Mouse (Mus musculus) embryonic facial prominence, embryonic 13.5 days (tissue): ENCODE results near the gene Erg28. TPM values are rescaled to one million over a fixed set of nuclear protein-coding genes. Genes with fewer than 3 reads are reported as not detected.

Experiments used
- ATAC-seq: fragments of 200-750 bp; cut with Nextera tagmentation; 2 replicates; pipeline ENCODE4 v1.8.0; 2017; ENCODE audit warnings: low read depth; ENCODE audit not compliant: insufficient number of reproducible peaks, insufficient read depth, low FRiP score, low TSS enrichment
- H3K27ac ChIP-seq: fragments of 300-500 bp; sonication (generic); 2 replicates; pipeline ENCODE4 v1.5.1; 2015; ENCODE audit warnings: moderate library complexity, mild to moderate bottlenecking, inconsistent platforms
- H3K27me3 ChIP-seq: fragments of 300-500 bp; sonication (generic); 2 replicates; pipeline ENCODE4 v1.6.1; 2015; ENCODE audit warnings: mild to moderate bottlenecking, inconsistent platforms
- H3K36me3 ChIP-seq: fragments of 300-500 bp; sonication (generic); 2 replicates; pipeline ENCODE4 v1.6.1; 2015; ENCODE audit warnings: mild to moderate bottlenecking, inconsistent platforms
- H3K4me1 ChIP-seq: fragments of 300-500 bp; sonication (generic); 2 replicates; pipeline ENCODE4 v1.6.1; 2015; ENCODE audit warnings: inconsistent platforms
- H3K4me2 ChIP-seq: fragments of 300-500 bp; sonication (generic); 2 replicates; pipeline ENCODE4 v1.6.1; 2015; ENCODE audit warnings: moderate library complexity, mild to moderate bottlenecking, inconsistent platforms
- H3K4me3 ChIP-seq: fragments of 300-500 bp; sonication (generic); 2 replicates; pipeline ENCODE4 v1.5.1; 2015; ENCODE audit warnings: mild to moderate bottlenecking, inconsistent platforms
- H3K9ac ChIP-seq: fragments of 300-500 bp; sonication (generic); 2 replicates; pipeline ENCODE4 v1.6.1; 2015; ENCODE audit warnings: mild to moderate bottlenecking, inconsistent platforms
- H3K9me3 ChIP-seq: fragments of 300-500 bp; sonication (generic); 2 replicates; pipeline ENCODE4 v1.6.1; 2016; ENCODE audit warnings: inconsistent platforms
- WGBS: fragments of 180-500 bp; shearing (Covaris S2); methylation state at CpG from one replicate; pipeline ENCODE4 v1.1.7; 2015; ENCODE audit warnings: mixed read lengths; 5-methylcytosine and 5-hydroxymethylcytosine counted together
- polyA plus RNA-seq: library from polyadenylated mRNA; unstranded; fragments of >200 nt; fragmentation: Nextera tagmentation; extraction: Ambion mirVana; gene quantifications from 2 replicates; pipeline ENCODE4 v1.2.1, GENCODE M21; 2015

Erg28 gene
- polyA plus RNA-seq, 1 experiment from 2014 or later: 119 TPM

- H3K9me3 ChIP-seq: no peaks in the 10 kb centered on the region
- H3K27ac ChIP-seq: no peak overlapping the region
- H3K27me3 ChIP-seq: no peaks in the 10 kb centered on the region
- ATAC-seq: no peak
- no peak overlapping the region for H3K4me2 ChIP-seq
- no peak overlapping the region; the same call in 1 of the 2 replicates for H3K9ac ChIP-seq
- no peaks in the 10 kb centered on the region for H3K4me1 ChIP-seq
- no peak overlapping the region for H3K4me3 ChIP-seq
- H3K36me3 ChIP-seq: peaks cover 15% of the 10 kb centered on the region; the same call in 1 of the 2 replicates
- 74% methylated on average over 8 of the region's 8 CpGs for WGBS
These were observed 26.3 kb upstream of the Erg28 start for GRCm38 (mm10) chr12:85850661-85851060.

- no peak for ATAC-seq
- no peak overlapping the region for H3K27ac ChIP-seq
These were observed 24.0 kb upstream of the Erg28 start for GRCm38 (mm10) chr12:85848164-85848958.

DNA sequence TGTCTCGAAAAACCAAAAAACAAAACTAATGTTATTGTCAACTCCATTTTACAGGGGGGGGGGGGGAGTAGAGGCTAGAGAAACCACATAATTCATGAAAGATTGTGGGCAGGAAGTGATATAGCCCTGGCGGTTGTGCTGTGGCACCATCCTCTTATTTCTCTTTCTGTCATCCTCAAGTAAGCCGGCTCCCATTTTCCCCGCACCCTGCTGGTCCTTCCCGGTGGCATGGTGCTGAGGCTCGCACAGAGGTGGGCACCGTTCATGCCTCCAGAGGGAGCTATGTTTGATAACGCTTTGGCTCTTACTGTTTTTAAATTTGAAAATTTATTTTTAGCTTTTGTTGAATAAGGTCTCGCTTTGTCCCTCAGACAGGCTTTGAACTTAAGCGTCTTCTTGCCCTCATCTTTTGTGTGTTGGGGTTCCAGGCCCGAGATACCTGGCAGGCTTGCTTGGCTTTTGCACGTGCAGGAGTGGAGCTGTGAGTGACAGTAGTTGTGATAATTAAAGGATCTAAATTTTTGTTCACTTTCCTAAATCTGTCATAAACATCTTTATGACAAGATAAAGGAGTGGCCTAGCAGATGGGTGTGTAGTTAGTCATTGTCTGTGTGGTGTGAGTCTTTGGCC lies 15.1 kb upstream of the Erg28 start:
- Histone ChIP-seq H3K9me3 (no peaks in the 10 kb centered on the region), H3K4me3 (no peak overlapping the region), H3K36me3 (peaks cover 14% of the 10 kb centered on the region; the same call in 1 of the 2 replicates), H3K4me2 (no peak overlapping the region), H3K9ac (no peak overlapping the region), H3K4me1 (no peaks in the 10 kb centered on the region), H3K27ac (no peak overlapping the region), H3K27me3 (no peaks in the 10 kb centered on the region)
- WGBS: 91% methylated on average over 12 of the region's 12 CpGs
- no peak for ATAC-seq

More at GRCm38 (mm10) chr12:85848164-85848958, 24.0 kb upstream of the Erg28 start:
- Histone ChIP-seq H3K27me3 (no peaks in the 10 kb centered on the region), H3K4me3 (no peak overlapping the region), H3K9ac (no peak overlapping the region), H3K4me1 (no peaks in the 10 kb centered on the region), H3K4me2 (no peak overlapping the region), H3K9me3 (no peaks in the 10 kb centered on the region), H3K36me3 (peaks cover 23% of the 10 kb centered on the region)
- 79% methylated on average over 7 of the region's 7 CpGs for WGBS

DNA sequence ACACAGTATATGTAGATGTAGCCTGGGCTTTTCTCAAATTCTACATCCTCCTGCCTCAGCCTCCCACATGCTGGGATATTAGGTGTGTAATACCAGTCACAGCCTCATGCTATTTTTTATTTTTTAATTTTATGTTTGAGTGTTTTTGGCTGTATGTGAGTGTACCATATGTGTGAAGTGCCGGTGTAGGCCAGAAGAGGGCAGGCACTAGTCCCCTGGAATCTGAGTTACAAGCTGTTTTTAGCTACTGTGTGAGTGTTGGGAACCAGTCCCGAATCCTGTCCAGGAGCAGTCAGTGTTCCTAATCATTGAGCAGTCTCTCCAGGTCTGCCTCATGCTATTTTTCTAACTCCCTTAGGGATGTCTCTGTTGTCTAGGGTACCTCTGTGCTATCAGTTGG lies 13.4 kb upstream of the Erg28 start:
- Histone ChIP-seq H3K4me2 (no peak overlapping the region), H3K9ac (no peak overlapping the region), H3K36me3 (peaks cover 20% of the 10 kb centered on the region; the same call in 1 of the 2 replicates), H3K27ac (no peak overlapping the region), H3K27me3 (no peaks in the 10 kb centered on the region), H3K4me1 (no peaks in the 10 kb centered on the region), H3K4me3 (no peak overlapping the region), H3K9me3 (no peaks in the 10 kb centered on the region)
- 91% methylated on average over 2 of the region's 2 CpGs for WGBS
- ATAC-seq: no peak

- peaks cover 19% of the 10 kb centered on the region for H3K36me3 ChIP-seq
- H3K27me3 ChIP-seq: no peaks in the 10 kb centered on the region
- 67% methylated on average over 2 of the region's 2 CpGs for WGBS
- H3K9me3 ChIP-seq: no peaks in the 10 kb centered on the region
- H3K9ac ChIP-seq: no peak overlapping the region
- H3K4me3 ChIP-seq: no peak overlapping the region
- no peaks in the 10 kb centered on the region for H3K4me1 ChIP-seq
- H3K4me2 ChIP-seq: no peak overlapping the region
- no peak overlapping the region for H3K27ac ChIP-seq
- ATAC-seq: no peak
These were observed 10.2 kb upstream of the Erg28 start for GRCm38 (mm10) chr12:85834543-85834942.

GRCm38 (mm10) chr12:85830691-85831090 lies 6.3 kb upstream of the Erg28 start:
- no peaks in the 10 kb centered on the region for H3K27me3 ChIP-seq
- H3K36me3 ChIP-seq: peaks cover 31% of the 10 kb centered on the region
- WGBS: 87% methylated on average over 3 of the region's 3 CpGs
- no peak overlapping the region for H3K27ac ChIP-seq
- no peak for ATAC-seq
- H3K4me1 ChIP-seq: no peaks in the 10 kb centered on the region
- no peak overlapping the region for H3K9ac ChIP-seq
- no peak overlapping the region for H3K4me3 ChIP-seq
- no peak overlapping the region for H3K4me2 ChIP-seq
- H3K9me3 ChIP-seq: no peaks in the 10 kb centered on the region

DNA sequence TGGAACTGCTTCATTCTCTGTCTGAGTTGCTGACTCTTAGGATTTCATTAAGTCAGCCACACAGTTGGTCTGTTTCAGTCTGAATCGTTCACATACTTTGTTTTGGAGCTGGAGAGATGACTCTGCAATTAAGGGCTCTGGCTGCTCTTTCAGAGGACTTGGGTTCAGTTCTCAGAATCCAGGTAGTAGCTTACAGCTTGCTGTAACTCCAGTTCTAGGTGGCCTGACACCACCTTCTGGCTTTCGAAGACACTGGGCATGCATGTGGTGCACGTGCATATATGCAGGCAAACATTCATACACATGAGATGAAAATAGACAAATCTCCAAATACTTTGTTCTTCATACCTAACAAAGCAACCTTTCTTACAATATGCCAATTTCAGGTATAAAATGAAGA lies 5.5 kb upstream of the Erg28 start:
- ATAC-seq: no peak
- no peaks in the 10 kb centered on the region for H3K9me3 ChIP-seq
- H3K4me1 ChIP-seq: no peaks in the 10 kb centered on the region
- H3K4me3 ChIP-seq: no peak overlapping the region
- H3K27ac ChIP-seq: no peak overlapping the region
- H3K9ac ChIP-seq: no peak overlapping the region
- 90% methylated on average over 3 of the region's 3 CpGs for WGBS
- no peak overlapping the region for H3K4me2 ChIP-seq
- no peaks in the 10 kb centered on the region for H3K27me3 ChIP-seq
- H3K36me3 ChIP-seq: peaks cover 30% of the 10 kb centered on the region

DNA sequence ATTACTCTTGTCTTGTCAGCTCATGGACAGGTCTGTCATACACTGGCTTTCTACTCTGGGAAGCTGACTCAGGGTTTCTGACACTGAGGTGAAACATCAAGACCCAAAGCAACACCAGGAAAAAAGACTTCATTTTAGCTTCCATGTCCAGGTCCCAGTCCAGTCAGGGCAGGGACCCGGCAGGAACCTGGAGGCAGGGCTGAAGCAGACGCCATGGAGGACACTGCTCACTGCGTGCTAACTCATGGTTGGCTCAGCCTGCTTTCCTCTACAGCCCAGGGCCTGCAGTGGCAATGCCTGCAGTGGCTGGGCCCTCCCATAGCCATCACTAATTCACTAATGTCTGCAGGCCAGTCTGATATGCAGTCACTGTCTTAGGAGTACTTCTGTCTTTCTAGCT lies 4.5 kb upstream of the Erg28 start:
- Histone ChIP-seq H3K4me2 (no peak overlapping the region), H3K9ac (no peak overlapping the region), H3K27me3 (no peaks in the 10 kb centered on the region), H3K36me3 (peaks cover 23% of the 10 kb centered on the region), H3K27ac (no peak overlapping the region), H3K4me1 (peaks cover 2% of the 10 kb centered on the region), H3K4me3 (no peak overlapping the region), H3K9me3 (no peaks in the 10 kb centered on the region)
- no peak for ATAC-seq
- 95% methylated on average over 3 of the region's 3 CpGs for WGBS

- peaks cover 16% of the 10 kb centered on the region for H3K4me1 ChIP-seq
- peaks cover 23% of the 10 kb centered on the region for H3K36me3 ChIP-seq
- 74% methylated on average over 2 of the region's 2 CpGs for WGBS
- H3K4me3 ChIP-seq: no peak overlapping the region
- H3K27ac ChIP-seq: no peak overlapping the region
- no peaks in the 10 kb centered on the region for H3K9me3 ChIP-seq
- H3K9ac ChIP-seq: no peak overlapping the region
- H3K27me3 ChIP-seq: no peaks in the 10 kb centered on the region
- H3K4me2 ChIP-seq: peak overlapping the region; percentile 86
- ATAC-seq: no peak
These were observed 1.5 kb upstream of the Erg28 start for GRCm38 (mm10) chr12:85825822-85826221.

GRCm38 (mm10) chr12:85825361-85825760 lies 1.0 kb upstream of the Erg28 start:
- no peak for ATAC-seq
- H3K27me3 ChIP-seq: no peaks in the 10 kb centered on the region
- H3K9ac ChIP-seq: peak overlapping the region; percentile 88
- peaks cover 16% of the 10 kb centered on the region for H3K4me1 ChIP-seq
- no peaks in the 10 kb centered on the region for H3K9me3 ChIP-seq
- peak overlapping the region; percentile 98 for H3K27ac ChIP-seq
- H3K4me3 ChIP-seq: peak overlapping the region; percentile 83
- peak overlapping the region; percentile 86 for H3K4me2 ChIP-seq
- peaks cover 25% of the 10 kb centered on the region for H3K36me3 ChIP-seq
- WGBS: 11% methylated on average over 8 of the region's 8 CpGs

DNA sequence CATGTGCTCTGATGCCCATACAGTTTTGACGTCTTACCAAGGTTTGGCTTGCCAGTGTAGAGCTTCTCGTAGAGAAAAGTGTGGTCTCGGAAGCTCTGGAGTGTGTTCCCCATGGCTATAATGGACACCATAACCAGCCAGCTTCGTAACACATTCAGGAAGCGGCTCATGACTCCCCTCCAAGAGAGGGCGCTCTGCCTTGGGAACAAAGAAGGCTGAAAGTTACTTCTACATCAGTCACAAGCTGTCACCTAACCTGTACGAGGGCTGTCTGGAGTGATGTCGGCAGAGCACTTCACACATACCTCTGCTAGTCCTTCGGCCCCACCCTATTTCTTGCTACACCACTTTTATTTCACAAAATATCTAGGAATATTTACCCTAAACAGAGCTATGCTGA lies 2.3 kb downstream of the Erg28 start:
- Histone ChIP-seq H3K4me2 (no peak overlapping the region), H3K4me1 (peaks cover 16% of the 10 kb centered on the region), H3K4me3 (no peak overlapping the region), H3K27ac (no peak overlapping the region), H3K36me3 (peaks cover 40% of the 10 kb centered on the region), H3K9ac (no peak overlapping the region), H3K9me3 (no peaks in the 10 kb centered on the region), H3K27me3 (no peaks in the 10 kb centered on the region)
- WGBS: 76% methylated on average over 9 of the region's 9 CpGs
- ATAC-seq: no peak

GRCm38 (mm10) chr12:85813599-85813998 lies 10.8 kb downstream of the Erg28 start:
- Histone ChIP-seq H3K27me3 (no peaks in the 10 kb centered on the region), H3K27ac (no peak overlapping the region), H3K4me3 (no peak overlapping the region), H3K36me3 (peaks cover 65% of the 10 kb centered on the region), H3K4me1 (no peaks in the 10 kb centered on the region), H3K9me3 (no peaks in the 10 kb centered on the region), H3K9ac (no peak overlapping the region), H3K4me2 (no peak overlapping the region)
- 78% methylated on average over 2 of the region's 2 CpGs for WGBS
- ATAC-seq: no peak
